Mouse (Mus musculus) MEL-GATA-1-ER (cell line): Measurements from ENCODE around the gene Stk32c.

ENCODE experiments used
- DNase-seq: peaks from one replicate; pipeline ENCODE4 v3.0.0-alpha.2; 2012; ENCODE audit warnings: low read depth; ENCODE audit errors: extremely low read depth

Stk32c gene

DNA sequence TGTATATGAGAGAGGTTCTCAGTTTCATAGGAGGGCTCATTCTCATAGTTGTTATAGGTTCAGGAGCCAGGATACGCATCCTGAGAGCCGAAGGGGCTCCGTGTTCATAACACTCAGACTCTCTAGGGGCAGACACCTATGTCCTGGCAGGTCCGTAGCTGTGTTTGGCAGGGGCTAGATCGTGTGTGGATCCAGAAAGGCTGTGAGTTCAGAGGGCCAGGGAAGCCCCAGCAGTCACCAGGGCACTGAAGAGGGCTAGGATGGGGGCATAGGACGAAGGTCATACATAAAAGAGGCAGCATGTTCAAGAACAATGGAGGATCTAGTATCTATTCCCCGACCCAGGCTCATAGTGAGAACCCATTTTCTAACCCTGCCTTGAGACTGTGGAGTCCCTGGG lies 117.8 kb downstream of the Stk32c start:
- DNase-seq: no peak

DNA sequence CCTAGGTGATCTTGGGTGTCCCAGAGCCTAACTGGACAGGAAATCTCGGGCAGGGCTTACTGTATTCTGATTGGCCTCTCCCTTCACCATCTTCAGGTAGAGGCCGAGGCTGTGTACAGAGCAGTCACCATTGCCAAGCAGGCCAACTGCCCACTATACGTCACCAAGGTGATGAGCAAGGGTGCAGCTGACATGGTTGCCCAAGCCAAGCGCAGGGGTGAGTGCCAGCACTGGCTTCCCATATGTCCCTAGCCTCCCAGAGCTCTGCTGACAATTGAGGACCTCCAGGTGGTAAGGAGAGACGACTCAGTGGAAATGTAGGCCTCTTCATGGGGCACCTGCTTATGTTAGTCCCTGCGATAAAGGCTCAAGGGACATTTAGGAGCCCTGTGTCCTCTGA lies 118.3 kb downstream of the Stk32c start:
- DNase-seq: no peak

DNA sequence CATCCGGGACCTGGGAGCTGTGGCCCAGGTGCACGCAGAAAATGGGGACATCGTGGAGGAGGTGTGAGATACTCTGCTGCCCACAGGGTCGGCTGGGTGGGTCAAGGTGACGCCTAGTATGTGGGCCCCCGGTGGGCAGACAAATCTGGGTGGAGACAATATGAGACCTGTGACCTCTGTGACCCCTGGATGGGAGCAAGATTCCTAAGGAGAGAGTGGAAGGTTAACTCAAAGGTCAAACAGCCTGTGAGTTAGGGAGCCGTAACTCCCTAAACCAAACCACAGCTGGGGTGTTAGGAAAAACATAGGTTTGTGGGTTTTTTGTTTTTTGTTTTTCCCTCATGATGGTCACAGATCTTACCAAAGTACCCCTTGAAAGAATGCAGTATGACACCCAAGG lies 119.3 kb downstream of the Stk32c start:
- no peak for DNase-seq

DNA sequence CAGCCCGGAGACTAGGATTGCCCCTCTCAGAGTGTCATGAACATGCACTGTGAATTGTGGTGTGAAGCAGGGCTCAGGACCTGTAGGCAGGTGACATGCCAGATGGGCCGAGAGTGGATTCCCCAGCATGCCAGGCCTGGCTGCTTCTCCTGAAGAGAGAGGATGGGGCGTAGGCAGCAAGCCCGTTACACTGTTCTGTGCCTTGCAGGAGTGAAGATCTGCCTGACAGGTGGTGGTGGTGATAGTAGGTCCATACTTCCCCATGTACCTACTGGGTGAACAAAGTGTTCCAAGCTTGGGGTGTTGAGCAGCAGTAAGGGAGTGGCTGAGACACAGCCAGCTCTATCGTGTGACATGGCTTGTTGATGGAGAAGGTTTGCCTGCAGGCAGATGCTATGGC lies 120.0 kb downstream of the Stk32c start:
- DNase-seq: no peak

DNA sequence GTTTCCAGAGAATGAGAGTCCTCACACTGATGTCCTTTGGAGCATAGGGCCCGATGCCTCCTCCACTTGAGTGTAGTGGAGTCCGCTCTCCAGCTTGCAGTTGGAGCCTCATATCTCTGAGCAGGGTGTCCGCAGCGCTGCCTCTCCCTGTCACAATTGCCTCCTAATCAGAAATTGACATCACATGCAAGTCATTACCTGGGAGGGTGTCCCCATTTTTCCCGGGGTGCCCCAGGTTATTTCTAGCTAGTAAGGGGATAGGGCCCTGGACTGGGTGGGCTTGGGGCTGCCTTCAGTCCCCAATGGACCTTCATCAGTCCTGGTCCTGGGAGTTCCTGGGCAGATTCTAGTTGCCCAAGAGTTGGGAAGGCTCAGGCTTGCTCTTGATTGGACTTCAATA lies 120.4 kb downstream of the Stk32c start:
- no peak for DNase-seq

DNA sequence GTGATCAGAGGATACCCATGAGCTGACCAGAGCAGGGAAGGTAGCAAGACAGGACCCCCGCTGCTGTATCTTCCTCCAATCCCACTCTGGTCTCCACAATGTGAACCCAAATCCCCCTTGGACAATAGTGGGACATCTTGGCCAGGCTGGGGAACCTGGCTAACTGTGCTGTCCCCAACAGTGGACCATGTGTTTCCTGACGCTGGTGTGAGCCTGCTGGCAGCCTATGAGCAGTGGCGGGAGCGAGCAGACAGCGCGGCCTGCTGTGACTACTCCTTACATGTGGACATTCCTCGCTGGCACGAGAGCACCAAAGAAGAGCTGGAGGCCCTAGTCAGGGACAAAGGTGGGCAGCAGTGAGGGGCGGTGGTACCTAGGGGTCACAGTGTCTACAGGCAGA lies 121.4 kb downstream of the Stk32c start:
- DNase-seq: no peak

DNA sequence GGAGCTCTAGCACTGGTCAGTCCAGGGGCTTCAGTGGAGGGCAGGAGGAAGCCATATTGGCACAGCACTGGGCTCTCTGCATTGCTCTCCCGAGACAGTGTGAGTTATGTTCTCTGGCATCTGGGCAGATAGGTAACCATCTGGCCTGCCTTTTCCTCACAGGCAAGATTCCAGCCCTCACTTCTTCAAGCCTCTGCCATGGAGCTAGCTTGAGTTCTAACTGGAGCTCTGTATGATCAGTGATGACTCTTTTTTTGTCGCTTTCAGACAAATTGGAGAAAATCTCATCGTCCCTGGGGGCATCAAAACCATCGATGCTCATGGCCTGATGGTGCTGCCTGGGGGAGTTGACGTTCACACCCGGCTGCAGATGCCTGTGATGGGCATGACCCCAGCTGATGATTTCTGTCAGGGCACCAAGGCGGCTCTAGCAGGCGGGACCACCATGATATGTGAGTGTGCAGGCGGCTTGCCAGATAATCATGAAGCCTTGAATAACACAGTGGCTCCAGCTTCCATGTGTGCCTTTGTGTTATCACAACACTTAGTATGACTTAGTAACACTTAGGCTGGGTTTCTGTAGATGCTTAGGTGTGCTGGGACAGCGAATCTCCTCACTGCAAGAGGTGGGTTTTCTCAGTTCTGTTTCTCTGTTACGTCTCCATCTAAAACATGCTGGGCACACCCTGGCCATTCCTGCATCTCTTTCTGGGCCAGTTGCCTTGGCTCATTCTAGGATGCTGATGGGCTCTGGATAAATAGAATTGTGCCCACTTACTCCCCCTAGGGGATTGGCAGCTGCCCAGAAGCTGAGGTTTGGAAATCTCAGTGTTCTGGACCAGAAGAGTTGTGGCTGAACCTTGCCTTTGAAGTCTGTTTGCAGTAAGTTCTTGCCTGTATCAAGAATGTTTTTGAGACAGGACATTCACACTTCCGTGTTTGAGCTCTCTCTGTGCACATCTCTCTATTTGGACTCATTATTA lies 122.9 kb downstream of the Stk32c start:
- no peak for DNase-seq

DNA sequence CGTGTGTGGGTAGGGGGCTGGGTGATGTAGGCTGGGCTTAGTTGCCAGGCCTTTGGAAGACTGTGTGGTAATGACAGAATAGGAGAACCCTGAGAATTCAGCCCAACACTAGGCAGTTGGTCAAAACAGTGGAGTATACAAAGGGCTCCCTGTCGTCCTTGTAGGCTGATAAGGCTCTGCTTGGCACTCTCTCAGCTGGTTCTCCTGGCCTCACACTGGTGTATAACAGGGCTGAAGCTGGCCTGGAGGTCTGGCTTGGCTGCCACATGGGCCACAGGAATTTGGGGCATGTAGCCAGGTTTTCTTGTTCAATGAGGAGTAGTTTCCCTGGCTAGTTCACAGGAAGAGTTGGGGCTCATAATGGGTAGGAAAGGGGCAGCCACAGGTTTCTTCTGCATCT lies 125.3 kb downstream of the Stk32c start:
- DNase-seq: no peak

DNA sequence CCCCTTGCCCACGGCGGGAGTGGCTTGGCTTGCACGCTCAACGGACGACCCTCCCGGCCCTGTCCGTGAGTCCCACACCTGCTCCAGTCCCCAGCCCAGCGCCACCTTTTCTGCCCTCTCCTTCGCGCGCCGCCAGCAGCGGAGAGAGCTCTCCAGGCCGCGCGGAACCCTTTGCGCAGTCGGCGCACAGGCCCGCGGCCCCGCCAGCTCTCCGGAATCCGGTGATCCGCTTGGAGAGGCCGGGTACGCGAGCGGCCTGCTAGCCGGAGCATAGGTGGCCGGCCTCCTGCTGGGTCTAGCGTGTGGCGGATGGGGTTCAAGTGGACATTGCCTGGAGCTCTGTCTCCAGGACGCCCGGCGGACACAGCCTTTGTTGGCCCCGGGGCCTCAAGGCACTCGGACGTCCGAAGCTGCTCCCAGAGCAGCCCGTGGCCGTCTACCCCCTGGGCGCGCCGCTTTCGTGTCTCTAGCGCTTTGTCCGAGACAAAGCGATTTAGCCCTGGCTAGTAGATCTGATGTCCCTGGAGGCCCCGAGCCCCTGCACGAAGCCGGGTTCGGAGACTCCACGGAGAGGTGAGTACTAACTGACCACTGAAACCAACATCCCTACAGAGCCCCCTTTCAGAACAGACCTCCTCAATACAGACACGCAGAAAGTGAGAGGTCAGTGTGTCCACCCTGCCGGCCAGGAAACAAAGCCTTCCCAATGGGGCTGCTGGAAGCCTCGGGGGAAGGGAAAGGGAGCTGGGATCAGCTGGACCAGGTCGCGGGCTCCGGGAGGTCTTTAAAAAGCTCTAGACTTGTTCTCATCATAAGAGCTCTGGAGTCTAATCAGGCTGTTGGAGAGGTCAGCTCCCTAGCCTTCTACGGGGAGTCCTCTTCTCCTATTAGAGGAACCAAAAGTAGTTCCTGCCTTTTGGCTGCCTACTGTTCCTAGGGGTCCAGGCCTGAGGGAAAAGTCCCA lies 126.6 kb downstream of the Stk32c start:
- no peak for DNase-seq

DNA sequence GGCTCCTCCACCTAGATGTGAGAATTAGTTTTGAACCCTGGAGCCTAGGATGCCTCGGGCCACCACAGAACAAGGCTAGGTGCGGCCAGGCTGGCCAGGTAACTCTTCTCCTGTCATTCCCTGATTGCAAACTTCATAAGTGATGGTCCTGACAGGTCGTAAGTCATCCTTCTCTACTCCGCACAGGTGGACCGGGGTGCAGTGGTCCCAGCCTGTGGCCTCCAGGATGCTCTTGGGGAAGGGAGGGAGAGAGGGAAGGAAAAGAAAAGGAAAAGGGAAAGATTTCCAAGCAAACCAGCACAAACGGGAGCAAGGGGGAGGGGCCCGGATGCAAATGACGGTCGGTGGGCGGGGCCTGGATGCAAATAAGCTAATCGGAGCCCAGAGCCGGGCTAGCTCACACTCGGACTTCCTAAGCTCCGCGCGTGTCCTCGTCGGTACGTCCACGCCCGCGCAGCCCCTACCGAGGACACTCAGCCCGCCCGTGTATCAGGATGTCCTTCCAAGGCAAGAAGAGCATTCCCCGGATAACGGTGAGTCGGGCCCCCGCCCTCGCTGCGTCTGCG lies 127.4 kb downstream of the Stk32c start, which contains the start of gene Dpysl4:
Dpysl4 (plus strand) TSS at position 373 of the 566 bp plus-strand sequence.
- no peak for DNase-seq

DNA sequence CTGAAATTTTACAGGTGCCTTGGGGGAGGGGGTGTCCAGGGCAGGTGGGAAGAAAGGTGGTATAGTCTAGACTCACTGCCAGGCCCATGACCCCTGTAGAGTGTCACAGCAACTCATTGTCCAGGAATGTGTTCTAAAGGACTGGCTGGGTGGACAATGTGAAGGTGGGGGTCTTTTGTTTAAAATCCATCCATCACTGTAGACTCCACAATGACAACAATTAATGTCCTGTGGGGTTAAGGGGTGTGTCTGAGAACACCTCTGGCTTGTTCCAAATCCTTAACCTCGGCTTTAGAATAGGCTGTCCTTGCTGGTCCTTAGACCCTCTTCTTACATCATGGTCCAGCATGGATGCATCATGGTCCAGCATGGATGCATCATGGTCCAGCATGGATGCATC lies 128.8 kb downstream of the Stk32c start:
- DNase-seq: no peak

DNA sequence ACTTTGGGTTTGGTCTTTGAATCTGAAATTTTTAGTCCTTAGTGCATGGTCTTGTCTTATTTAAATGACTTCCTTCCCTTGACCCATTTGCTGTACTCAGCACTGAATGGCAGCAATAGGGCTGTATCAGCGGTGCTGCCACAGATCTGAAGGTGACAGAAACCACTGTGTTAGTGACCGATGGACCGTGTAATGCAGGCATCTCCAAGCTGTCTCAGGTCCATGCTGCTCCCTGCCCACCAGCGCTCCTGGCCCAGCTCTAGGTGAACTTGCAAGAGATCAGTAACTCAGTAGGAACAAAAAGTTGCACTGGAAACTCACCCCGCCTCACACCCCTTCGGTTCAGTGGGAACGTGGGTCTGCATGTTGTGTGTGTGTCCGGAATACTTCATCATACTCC lies 130.8 kb downstream of the Stk32c start:
- no peak for DNase-seq

DNA sequence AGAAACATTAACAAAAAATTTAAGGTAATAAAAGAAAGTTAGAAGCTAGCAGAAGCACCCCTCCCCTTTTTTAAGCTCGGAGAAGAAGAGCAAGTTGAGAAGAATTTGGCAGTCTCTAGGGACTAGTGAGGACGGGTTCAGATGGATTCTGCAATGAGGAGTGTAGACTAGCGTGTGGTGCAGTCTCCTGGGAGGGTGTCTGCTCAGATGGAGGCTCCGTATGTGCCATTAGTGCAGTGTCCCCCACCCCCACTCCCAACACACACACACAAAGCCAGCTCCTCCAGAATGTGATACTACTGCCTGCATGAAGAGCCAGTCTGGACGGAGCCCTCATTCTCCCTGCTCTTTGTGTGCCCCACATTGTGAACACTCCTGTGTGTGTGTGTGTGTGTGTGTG lies 131.9 kb downstream of the Stk32c start:
- no peak for DNase-seq

DNA sequence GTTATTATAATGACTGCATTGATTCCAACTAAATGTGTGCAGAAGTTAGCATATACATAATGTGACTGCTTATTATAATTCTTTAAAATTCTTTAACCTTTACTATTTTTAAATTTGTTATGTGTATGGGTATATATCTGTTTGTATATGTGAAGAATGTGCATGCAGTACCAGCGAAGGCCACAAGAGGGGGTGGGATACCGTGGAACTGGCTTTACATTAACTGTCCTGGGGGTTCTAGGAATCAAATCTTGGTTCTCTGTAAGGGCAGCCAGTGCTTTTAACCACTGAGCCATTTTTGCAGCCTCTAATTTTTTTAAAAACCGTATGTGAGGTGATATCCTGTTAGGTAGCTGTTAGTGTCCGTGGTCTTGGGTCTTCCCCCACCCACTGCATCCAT lies 132.4 kb downstream of the Stk32c start:
- no peak for DNase-seq

DNA sequence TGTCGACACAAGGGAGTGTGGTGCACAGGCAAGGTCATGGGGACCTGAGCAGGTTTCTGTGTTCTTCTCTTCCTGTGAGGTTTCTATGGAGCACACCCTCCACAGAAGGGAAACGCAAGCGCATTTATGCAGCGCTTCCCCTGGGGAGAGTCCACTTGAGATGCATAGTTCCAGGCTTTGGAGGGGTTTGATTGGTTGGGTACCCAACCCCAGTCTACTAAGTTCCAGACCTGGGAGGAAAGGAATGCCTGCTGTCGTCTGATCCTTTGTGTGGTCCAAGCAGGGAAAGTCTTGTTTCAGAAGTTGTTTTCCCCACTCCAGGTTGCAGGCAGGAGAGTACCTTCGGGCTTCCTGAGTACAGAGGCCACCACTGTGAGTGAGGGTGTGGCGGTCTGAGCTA lies 134.0 kb downstream of the Stk32c start:
- no peak for DNase-seq

DNA sequence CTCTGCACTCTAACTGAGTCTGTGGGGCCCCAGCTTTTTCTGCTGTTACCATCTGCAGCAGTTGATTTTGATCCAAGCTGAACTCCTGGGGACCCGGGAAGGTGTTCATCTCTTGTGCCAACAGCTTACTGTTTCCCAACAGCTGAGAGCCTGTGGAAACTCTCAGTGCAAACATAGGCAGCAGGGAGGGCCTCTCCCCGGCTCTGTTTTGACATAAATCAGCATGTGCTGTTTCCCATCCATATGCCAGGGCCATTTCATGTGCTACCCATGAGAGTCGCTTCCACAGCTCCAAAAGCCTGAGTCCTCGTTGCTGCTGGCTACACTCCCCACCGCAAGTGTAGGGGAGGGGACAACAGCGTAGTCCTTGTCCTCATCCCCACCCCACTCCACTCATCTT lies 134.9 kb downstream of the Stk32c start:
- no peak for DNase-seq

DNA sequence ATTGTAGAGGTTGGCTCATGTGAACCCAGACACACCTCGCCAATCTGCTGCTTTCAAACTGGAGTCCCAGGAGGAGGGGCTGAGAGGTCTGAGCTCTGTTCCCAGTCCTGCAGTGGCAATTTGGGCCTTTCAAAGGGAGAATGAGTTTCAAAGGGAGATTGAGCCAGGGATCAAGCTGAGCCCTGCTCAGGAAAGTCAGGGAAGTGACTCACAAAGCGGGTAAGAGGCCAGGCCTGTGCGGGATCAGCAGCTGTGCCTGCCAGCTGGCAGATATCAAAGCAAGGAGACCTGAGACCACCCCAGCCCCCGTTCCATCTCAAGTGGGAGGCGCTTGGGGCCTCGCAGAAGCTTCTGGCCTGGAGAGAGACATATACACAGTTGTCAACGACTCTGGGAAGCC lies 135.8 kb downstream of the Stk32c start:
- DNase-seq: no peak

DNA sequence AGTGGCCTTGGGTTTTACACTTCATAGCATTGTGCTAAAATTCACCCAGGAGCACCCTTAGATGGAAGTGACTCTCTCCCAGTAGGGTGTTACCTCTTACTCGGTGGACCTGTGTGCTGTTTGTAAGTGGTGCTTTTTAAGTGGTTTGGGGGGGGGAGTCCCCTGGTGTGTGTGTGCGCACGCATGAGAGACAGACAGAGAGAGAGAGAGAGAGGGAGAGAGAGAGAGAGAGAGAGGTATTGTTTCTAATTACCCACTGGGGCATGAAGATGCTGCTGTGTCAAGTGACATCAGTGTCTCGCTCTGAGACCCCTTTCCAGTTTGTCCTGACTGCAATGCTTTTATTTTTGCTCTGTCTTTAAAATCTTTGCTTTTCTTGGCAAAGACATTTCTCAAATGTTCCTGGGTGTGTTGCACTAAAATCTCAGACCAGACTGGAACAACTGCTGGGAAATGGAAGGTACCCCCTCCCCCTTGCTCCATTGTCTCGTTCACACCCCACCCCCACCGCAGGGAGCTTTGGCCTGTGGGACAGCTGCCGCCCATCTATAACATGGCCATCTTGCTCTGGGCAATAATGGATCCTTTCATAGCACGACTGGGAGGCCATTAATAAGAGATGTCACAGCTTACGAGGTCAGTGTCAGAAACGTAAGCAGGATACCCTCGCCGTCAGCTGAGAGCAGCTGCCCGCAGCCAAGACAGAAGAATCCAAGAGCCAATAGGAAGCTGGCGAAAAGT lies 137.9 kb downstream of the Stk32c start:
- no peak for DNase-seq

DNA sequence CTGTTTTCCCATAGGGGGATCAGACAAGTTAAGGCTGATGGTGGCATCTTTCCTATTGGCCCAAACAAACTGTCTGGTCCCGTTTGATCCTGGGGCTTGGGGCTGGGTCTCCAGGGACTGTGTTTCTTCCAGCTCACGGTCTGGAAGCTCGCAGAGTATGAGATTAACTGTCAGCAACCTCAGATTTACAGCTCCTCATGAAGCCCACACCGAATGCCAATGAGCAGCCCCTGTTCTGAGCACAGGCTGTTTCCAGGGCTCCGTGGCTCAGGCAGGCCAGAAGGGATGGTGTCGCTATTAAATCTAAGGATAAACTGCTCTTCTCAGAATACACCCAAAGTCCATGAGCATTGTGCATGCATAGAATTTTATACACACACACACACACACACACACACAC lies 138.9 kb downstream of the Stk32c start:
- no peak for DNase-seq

DNA sequence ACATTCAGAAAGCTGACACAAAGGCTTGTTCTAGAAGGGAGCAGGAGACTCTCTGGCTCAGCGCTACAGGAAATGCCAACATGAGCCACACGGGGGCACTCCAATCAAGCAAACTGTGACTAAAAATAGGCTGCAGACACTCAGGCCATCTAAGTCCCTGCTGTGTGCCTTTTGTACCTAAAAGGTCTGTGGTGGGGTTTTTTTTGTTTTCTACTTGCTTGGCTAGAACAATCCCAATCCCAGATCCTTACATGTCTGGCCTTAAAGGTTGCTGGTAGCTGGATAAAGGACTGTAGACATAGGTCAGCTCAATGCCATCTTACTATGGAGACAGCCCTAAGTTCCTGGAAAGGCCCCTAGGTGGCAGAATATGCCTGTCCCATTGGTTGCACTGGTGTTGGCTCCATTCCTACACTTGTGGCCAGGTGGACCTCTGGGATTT lies 144.9 kb downstream of the Stk32c start:
- DNase-seq: peak; percentile 16

DNA sequence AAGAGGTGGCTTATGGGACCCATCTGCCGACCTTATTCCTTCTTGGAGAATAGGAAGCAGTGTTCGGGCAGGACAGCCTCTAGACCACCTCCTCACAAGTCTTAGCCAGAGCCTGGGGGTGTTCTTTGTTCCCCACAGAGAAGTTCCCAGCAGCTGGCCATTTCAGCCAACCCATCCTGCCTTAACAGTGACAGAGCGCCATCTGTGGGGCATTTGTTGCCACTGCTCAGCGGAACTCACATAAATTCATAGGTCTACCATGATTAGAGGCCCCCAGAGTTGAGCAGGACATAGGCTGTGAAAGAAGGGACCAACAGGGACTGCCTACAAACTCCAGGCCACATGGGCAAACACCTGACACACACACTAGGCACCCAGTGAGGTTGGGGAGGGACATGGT lies 149.7 kb downstream of the Stk32c start:
- no peak for DNase-seq
